Mouse (Mus musculus): Measurements from ENCODE around the gene Klhl11. TPM values are rescaled to one million over a fixed set of nuclear protein-coding genes. Genes with fewer than 3 reads are reported as not detected.

The Klhl11 gene
- polyA plus RNA-seq (2012; ENCODE audit: insufficient read depth, insufficient read length, low replicate concordance, missing spikeins): not detected in 2 replicates

DNA sequence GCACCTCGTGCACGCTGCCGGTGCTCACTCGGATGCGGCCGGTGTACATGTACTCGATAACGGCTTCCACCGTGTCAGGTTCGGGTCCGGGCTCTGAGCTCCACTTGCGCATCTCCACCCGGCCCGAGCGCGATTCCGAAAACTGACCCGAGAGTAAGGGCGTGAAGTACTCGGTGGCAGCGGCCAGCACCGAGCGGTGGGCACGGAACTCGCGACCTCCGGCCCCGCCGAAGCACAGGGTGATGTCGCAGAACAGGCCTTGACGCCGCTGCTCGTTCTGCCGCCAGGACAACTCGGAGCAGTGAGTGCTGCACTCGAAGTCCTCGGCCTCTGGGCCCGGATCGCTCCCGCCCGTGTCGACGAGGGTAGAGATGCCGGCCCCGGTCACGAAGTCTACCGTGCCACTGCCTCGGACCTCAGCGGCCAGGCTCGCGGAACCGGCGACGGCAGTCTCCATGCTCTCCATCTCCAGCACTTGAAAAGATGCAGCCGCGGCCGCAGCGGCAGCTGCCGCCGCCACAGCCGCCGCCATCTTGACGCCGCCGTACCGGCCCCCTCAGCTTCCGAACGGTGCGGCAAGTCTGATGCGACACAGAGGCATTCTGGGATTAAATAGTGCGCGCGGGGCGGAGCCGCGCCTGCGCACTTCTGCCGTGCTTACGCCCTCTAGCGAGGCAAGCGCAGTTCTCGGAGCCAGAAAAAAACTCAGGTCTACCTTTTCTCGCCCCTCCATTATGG, at the start of gene Klhl11:
Klhl11 (minus strand) TSS at position 545 of the 738 bp plus-strand sequence.
- Histone ChIP-seq H3K4me3 (ENCODE audit: insufficient read depth, low read depth, low read length) (peak within 1 kb of the TSS; percentile 69), H3K27ac (ENCODE audit: insufficient read depth, low read depth, low read length) (peak within 1 kb of the TSS; percentile 5), H3K4me1 (ENCODE audit: control insufficient read depth, insufficient read depth, low read length) (peaks cover 2% of the 10 kb centered on the region; the same call in 1 of the 2 replicates)
- TF ChIP-seq CTCF (IDR thresholded peaks at IDR 0.05; ENCODE audit: insufficient read depth, low read depth, low read length) (peak; percentile 56), POLR2A (IDR thresholded peaks at IDR 0.05; ENCODE audit: insufficient read depth, low read depth, low read length) (peak; percentile 98)
- WGBS: under 1% methylated on average over 83 of the region's 83 CpGs

DNA sequence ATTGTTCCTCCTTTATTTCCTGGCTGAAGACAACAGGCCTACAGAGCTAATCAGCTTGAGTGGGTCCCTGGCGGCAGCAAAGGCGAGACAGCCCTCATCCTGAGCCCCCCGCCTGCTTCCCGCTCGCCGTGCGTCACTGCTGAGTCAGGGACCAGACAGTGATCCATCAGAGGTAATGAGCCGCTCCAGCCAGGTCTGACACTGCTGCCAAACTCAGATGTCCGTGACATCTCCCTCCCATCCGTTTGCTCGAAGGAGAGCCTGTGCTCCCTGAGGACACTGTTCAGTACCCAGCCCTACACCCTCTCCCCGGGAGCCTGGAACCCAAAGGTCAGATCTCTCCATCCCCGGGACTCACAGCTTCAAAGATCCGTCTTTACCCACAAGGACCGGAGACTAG, 48.3 kb upstream of the Klhl11 start:
- WGBS: 88% methylated on average over 15 of the region's 15 CpGs
- Histone ChIP-seq H3K4me1 (ENCODE audit: control insufficient read depth, insufficient read depth, low read length) (peaks cover 16% of the 10 kb centered on the region), H3K27ac (ENCODE audit: insufficient read depth, low read depth, low read length) (no peak overlapping the region), H3K4me3 (ENCODE audit: insufficient read depth, low read depth, low read length) (no peak overlapping the region)
- TF ChIP-seq CTCF (IDR thresholded peaks at IDR 0.05; ENCODE audit: insufficient read depth, low read depth, low read length) (no peak), POLR2A (IDR thresholded peaks at IDR 0.05; ENCODE audit: insufficient read depth, low read depth, low read length) (no peak)

DNA sequence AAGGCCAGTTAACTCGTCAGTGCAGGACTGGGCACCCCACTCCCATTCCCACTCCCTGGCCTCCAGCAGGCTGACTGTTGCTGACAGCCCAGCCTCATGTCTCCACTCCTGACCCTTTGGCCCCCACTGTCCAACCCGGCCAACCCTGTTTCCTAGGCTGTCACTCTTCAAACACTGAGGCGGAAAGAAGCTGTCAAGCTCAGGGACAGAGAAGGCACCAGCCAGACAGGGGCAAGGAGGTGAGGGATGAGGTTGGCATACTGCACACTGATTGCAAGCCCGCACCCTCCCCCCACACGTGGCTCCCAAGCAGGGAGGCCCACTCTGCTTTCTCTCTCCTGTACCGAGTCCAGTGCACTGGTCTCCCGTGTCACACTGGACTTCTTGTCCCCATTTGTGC, 46.6 kb upstream of the Klhl11 start:
- WGBS: 89% methylated on average over 7 of the region's 7 CpGs
- no peak overlapping the region for H3K4me3 ChIP-seq (ENCODE audit: insufficient read depth, low read depth, low read length)
- TF ChIP-seq CTCF (IDR thresholded peaks at IDR 0.05; ENCODE audit: insufficient read depth, low read depth, low read length) (no peak), POLR2A (IDR thresholded peaks at IDR 0.05; ENCODE audit: insufficient read depth, low read depth, low read length) (no peak)
- H3K4me1 ChIP-seq (ENCODE audit: control insufficient read depth, insufficient read depth, low read length): peaks cover 5% of the 10 kb centered on the region; the same call in 1 of the 2 replicates
- no peak overlapping the region for H3K27ac ChIP-seq (ENCODE audit: insufficient read depth, low read depth, low read length)

DNA sequence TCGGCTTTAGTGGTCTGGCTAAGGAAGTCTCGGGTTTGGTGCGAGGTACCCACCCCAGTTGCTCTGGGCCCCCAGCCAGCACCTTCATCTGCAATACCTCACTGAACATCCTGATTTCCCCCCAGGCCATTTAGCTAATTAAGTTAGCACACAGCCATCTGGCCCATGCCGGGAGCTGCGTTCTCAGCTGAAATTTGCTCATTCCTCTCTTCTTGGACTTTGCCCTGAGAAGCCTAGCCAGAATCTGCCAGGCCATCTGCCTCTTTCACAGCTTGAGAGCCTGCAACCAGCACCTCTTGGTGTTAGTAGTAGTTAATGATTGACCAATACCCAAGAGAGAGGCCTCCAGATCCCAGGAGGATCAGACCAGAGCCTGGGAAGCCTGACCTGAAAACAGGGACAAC, 45.6 kb upstream of the Klhl11 start:
- no peak overlapping the region for H3K4me3 ChIP-seq (ENCODE audit: insufficient read depth, low read depth, low read length)
- no peak for TF ChIP-seq POLR2A (IDR thresholded peaks at IDR 0.05; ENCODE audit: insufficient read depth, low read depth, low read length)
- no peak for TF ChIP-seq CTCF (IDR thresholded peaks at IDR 0.05; ENCODE audit: insufficient read depth, low read depth, low read length)
- WGBS: 57% methylated on average over 5 of the region's 5 CpGs

DNA sequence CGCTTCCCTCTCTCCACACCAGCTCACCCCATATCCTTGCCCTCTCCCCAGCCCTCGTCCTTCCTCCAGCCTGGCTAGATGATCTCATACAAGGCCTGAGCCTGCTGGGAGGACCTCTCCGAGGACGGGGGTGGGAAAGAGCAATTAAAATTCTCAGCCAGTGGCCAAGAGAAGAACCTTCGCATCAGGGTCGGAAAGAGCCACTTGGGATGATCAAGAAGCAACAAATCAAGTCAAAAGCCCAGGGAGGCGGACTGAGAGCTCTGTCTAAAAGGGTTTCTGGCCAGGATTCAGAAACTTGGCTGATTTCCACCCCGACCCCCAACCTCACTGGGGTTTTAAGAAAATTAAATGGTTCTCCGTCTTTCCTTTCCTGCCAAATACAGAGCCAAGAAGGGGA, 43.8 kb upstream of the Klhl11 start:
- H3K4me3 ChIP-seq (ENCODE audit: insufficient read depth, low read depth, low read length): no peak overlapping the region
- no peak for TF ChIP-seq POLR2A (IDR thresholded peaks at IDR 0.05; ENCODE audit: insufficient read depth, low read depth, low read length)
- TF ChIP-seq CTCF (IDR thresholded peaks at IDR 0.05; ENCODE audit: insufficient read depth, low read depth, low read length): no peak
- 31% methylated on average over 9 of the region's 9 CpGs for WGBS
- H3K4me1 ChIP-seq (ENCODE audit: control insufficient read depth, insufficient read depth, low read length): peaks cover 5% of the 10 kb centered on the region; the same call in 1 of the 2 replicates
- no peak overlapping the region for H3K27ac ChIP-seq (ENCODE audit: insufficient read depth, low read depth, low read length)

More for the DNA sequence above, 45.6 kb upstream of the Klhl11 start:
- Histone ChIP-seq H3K27ac (ENCODE audit: insufficient read depth, low read depth, low read length) (no peak overlapping the region), H3K4me1 (ENCODE audit: control insufficient read depth, insufficient read depth, low read length) (peaks cover 5% of the 10 kb centered on the region; the same call in 1 of the 2 replicates)

DNA sequence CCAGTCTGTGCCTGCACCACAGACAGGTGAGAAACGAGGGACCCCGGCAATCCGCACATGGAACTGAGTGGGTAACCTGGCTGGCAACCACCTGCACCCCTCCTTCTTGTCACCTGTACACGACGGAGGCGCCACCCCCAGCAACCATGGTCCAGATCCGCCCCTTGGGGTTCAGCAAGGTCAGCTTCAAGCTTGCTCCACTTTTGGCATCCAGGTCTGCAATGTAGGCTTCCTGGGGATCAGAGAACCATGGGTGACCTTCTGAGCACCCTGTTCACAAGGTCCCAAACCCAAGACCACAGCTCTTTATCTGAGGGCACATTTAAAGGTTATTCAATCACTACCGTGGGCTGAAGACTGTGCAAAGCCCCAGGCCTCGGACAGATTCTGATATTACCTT, 43.2 kb upstream of the Klhl11 start:
- WGBS: 90% methylated on average over 9 of the region's 9 CpGs
- TF ChIP-seq CTCF (IDR thresholded peaks at IDR 0.05; ENCODE audit: insufficient read depth, low read depth, low read length) (no peak), POLR2A (IDR thresholded peaks at IDR 0.05; ENCODE audit: insufficient read depth, low read depth, low read length) (no peak)
- Histone ChIP-seq H3K27ac (ENCODE audit: insufficient read depth, low read depth, low read length) (no peak overlapping the region), H3K4me3 (ENCODE audit: insufficient read depth, low read depth, low read length) (no peak overlapping the region), H3K4me1 (ENCODE audit: control insufficient read depth, insufficient read depth, low read length) (peaks cover 5% of the 10 kb centered on the region; the same call in 1 of the 2 replicates)

DNA sequence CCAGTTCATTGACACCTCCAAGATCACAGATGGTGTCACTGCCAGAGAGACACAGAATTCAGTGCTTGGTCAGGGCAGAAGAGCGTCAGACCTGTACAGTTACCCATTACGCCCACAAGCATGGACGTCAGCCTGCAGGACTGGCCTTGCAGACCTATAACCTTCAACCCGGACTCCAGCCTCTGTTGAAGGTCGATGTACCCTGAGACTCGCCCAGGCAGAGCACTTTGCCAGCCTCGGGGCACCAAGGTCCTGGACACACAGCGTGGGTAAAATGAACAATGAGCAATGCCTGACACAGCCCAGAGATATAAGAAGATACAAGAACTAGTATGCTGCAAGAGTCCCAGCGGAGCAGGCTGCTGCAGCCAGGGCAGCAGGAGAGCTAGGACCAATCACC, 42.5 kb upstream of the Klhl11 start:
- no peak overlapping the region for H3K27ac ChIP-seq (ENCODE audit: insufficient read depth, low read depth, low read length)
- 91% methylated on average over 9 of the region's 9 CpGs for WGBS
- TF ChIP-seq CTCF (IDR thresholded peaks at IDR 0.05; ENCODE audit: insufficient read depth, low read depth, low read length) (no peak), POLR2A (IDR thresholded peaks at IDR 0.05; ENCODE audit: insufficient read depth, low read depth, low read length) (no peak)
- no peak overlapping the region for H3K4me3 ChIP-seq (ENCODE audit: insufficient read depth, low read depth, low read length)
- H3K4me1 ChIP-seq (ENCODE audit: control insufficient read depth, insufficient read depth, low read length): peaks cover 5% of the 10 kb centered on the region; the same call in 1 of the 2 replicates

DNA sequence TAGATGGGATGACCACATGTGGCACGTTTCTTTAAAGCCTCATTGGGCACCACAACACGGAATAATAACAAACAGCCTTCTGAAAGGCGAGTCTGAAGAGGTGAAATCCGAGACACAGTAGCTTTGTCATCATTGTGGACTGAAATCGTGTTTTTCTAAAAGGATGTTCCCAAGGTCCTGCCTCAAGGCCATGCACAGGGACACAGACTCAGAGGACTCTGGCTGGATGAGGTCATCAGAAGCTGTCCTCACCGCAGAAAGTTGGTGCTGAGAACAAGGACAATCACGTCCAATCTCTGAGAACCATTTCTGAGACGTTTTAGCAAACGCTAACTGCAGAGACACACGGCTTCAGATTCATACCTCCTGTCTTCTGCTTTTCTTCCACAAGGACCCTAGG, 41.2 kb upstream of the Klhl11 start:
- TF ChIP-seq CTCF (IDR thresholded peaks at IDR 0.05; ENCODE audit: insufficient read depth, low read depth, low read length) (no peak), POLR2A (IDR thresholded peaks at IDR 0.05; ENCODE audit: insufficient read depth, low read depth, low read length) (no peak)
- Histone ChIP-seq H3K27ac (ENCODE audit: insufficient read depth, low read depth, low read length) (no peak overlapping the region), H3K4me1 (ENCODE audit: control insufficient read depth, insufficient read depth, low read length) (peaks cover 5% of the 10 kb centered on the region; the same call in 1 of the 2 replicates), H3K4me3 (ENCODE audit: insufficient read depth, low read depth, low read length) (no peak overlapping the region)
- 89% methylated on average over 10 of the region's 10 CpGs for WGBS

DNA sequence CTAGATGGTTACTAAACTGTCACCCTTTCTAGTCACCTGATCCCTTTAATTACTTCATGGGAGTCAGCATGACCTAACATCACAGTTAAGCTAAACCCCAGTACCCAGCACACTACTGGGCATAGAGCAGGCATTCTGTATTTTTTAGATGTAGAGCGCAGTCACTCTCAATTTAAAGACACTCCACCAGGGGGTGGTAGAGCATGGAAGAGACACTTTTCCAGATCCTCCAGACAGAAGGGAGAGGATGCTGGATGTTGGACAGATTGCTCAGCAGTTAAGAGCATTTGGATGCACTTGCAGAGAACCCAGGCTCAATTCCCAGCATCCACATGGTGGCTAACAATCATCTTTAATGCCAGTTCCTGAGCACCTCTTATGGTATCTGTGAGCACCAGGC, 39.8 kb upstream of the Klhl11 start:
- no peak for TF ChIP-seq POLR2A (IDR thresholded peaks at IDR 0.05; ENCODE audit: insufficient read depth, low read depth, low read length)
- TF ChIP-seq CTCF (IDR thresholded peaks at IDR 0.05; ENCODE audit: insufficient read depth, low read depth, low read length): no peak
- no peak overlapping the region for H3K27ac ChIP-seq (ENCODE audit: insufficient read depth, low read depth, low read length)
- no peak overlapping the region for H3K4me3 ChIP-seq (ENCODE audit: insufficient read depth, low read depth, low read length)
- peaks cover 5% of the 10 kb centered on the region; the same call in 1 of the 2 replicates for H3K4me1 ChIP-seq (ENCODE audit: control insufficient read depth, insufficient read depth, low read length)
- 76% methylated on average over 1 of the region's 1 CpGs for WGBS
